Mouse (Mus musculus): Measurements from ENCODE around the gene Pmis2.
A peak's percentile ranks its signal among the peaks of the same experiment; 100 is the strongest.

Gene Pmis2

DNA sequence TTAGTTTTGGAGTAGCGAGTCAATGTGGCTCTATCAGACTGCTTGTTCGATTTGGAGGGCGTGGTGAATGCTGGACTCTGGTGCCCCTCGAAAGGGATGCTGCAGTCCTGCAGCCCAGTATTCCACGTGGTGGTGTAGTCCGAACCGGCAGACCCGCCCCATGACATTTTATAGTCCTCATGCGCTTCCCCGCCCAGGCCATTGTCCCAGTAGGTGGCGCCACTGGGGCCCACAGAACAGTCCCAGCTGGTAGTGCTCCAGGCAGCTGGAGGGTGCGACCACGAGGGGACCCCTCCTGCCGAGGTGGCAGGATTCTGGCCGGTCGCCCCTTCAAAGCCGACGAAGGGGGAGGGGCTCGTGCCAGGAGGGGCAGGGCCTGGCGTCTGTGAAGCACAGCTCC, 36.8 kb downstream of the Pmis2 start:
- DNase-seq (ENCODE audit: low read depth in 1 of 2, low spot score in 2 of 2): peak in 1 of 2 experiments; percentile 46

DNA sequence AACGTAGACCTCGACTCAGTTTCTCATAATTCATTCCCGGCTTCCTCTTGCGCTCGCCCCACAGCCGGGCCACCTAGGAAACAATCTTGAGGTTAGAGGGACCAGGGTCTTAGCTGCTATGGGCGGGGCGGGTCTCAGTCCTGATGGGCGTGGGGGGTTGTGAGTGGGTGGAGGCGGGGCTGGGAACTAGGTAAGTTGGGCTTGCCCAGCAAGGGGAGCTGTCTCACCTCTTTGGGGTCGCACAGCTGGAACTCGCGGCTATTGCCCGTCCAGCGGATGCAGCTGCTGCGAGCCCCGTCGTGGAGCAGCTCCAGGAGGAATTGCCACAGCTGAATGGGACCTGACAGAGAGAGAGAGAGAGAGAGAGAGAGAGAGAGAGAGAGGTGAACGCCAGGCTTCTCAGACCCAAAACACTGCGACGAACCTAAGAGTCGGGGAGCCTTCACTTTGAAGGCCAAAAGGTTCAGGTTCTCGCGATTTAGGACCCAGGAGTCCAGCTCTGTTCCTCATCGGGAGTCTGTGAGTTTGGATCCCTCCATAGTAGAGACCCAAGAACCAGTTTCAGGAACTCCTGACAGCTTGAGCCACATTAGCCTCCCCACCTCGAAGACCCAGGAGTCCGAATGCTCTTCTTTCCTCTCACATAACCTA, 37.5 kb downstream of the Pmis2 start:
- DNase-seq (ENCODE audit: low read depth in 1 of 2, low spot score in 2 of 2): no peak

DNA sequence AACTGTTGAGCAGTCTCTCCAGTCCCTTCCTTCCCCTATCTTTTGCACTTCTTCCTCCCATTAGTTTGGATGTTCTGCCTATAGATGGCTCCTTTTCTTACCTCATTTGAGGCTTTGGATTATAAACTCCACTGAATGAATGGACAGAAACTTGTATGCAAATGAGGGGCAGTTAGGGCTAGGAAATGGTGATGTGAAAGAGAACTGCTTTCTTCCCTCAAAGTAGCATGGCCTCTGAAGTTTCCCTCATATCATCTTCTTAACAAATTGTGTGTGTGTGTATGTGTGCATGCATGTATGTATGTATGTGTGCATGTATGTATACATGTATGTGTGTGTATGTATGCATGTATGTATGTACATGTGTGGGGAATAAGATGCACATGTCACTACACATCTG, 42.4 kb downstream of the Pmis2 start:
- DNase-seq (ENCODE audit: low read depth in 1 of 2, low spot score in 2 of 2): no peak

DNA sequence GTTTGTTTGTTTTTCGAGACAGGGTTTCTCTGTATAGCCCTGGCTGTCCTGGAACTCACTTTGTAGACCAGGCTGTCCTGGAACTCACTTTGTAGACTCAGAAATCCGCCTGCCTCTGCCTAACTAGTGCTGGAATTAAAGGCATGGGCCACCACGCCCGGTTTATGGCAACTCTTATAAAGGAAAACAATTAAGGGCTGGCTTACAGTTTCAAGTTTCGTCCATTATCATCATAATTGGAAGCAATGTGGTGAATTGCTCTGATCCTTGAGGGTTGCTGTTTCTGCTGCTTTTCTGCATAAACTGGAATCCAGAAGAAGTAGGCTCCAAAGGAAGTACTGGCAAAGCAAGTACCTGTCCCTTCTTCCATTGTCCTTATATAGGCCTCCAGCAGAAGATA, 44.8 kb downstream of the Pmis2 start:
- DNase-seq (ENCODE audit: low read depth in 1 of 2, low spot score in 2 of 2): no peak

DNA sequence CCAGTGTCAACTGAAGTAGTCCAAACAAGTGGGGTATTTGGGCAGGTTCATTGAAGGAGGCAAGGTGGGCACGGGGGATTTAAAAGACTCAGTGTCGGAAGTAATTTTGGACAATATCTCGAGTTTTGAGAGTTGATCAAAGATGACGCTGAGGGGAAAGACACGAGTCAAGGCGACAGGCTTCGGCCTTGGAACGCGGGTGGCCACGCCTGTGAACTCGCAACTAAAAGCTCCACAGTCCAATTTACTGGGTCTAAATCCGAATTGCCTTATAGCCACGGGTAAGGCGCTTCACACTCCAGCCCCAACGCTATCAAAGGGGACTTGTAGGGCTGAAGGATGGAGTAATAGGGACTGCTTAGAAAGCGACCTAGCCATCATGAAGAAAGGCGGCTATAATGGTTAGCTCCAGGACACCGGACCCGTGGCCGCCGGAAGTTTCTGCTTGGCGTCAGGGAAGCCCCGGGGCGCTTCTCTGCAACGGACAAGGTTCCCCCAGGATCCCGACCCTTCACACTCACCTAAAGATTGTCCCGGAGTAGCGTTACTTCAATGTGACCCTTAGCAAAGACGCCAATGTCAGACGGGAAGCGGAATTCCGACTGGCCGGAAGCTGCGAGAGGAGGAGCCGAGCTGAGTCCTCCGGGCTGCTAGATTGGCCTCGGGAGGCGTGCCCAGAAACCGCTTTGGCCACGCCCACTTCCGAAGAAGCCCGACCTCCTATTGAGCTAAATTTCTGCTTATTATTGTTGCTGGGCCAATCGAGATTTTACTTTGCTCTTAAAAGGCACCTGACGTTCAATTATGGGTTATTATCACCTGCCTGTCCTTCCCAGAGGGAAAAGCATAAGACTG, 45.6 kb downstream of the Pmis2 start, which contains the start of gene Cox6b1:
TSS of gene Cox6b1 (minus strand) at position 622 of the 855 bp plus-strand sequence.
- peak; percentile 53 to 71 for DNase-seq (ENCODE audit: low read depth in 1 of 2, low spot score in 2 of 2)

Data from monocyte, adult 2 months (primary cell).